Mouse (Mus musculus) liver, adult 2 months (tissue): ENCODE measurements around the gene Ccr7.

Experiments
- CTCF ChIP-seq: fragments of 200-500 bp; IDR thresholded peaks from 2 replicates; pipeline ENCODE4 v1.5.1; 2011; ENCODE audit warnings: low read depth, low read length, control low read depth
- POLR2A ChIP-seq: fragments of 200-500 bp; IDR thresholded peaks from 2 replicates; pipeline ENCODE4 v1.6.1; 2011; ENCODE audit warnings: low read length, control low read depth; ENCODE audit not compliant: insufficient read depth; ENCODE audit errors: extremely low read depth

DNA sequence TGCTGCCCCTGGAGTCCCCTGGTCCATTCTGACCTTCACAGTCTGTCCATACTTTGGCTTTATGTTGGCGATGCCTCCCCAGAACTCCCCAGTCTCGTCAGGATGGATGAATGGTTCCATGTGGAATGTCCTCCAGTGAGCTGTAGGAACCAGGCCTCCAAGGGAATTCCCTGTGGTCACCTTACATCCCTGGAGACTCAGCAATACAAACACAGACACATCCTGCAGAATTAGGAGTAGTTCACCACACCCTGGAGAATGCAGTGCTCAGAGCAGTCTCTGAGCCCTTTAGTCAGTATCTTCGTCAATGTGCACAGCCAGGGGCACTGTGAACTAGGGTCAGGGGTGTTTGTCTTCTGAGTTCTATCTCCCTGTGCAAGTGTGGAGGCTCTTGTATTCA lies 46.6 kb downstream of the Ccr7 start:
- TF ChIP-seq POLR2A (no peak), CTCF (no peak)
